23 mouse cellular contexts compared by ENCODE assay signal in genomic region chr19:47437040-47437439, GRCm38 (mm10). TPM values are rescaled to one million over a fixed set of nuclear protein-coding genes. Genes with fewer than 3 reads are reported as not detected.
DNase-seq lines count a peak whose midpoint lies in the region; ATAC-seq lines count a peak whose summit lies in the region.
"Had no signal": no experiment of that assay in that cellular context is flagged by ENCODE, and none has a peak within 500 bp of the region (broad histone marks: within the 10 kb centered on the region; RNA-seq: fewer than 3 reads in every experiment).

No protein-coding gene starts in this region.

- H3K27ac ChIP-seq in embryonic facial prominence, embryonic 15.5 days (replicated peaks) = peak overlapping the region; percentile 71
- no peak overlapping the region for H3K27ac ChIP-seq in embryonic facial prominence, embryonic 10.5 days (replicated peaks)
- 0 out of 2 replicates have a peak overlapping the region, but pooled peaks have one; percentile 9 for H3K27ac ChIP-seq in kidney, embryonic 15.5 days
- H3K27ac ChIP-seq: heart, adult 2 months; heart, embryonic 10.5 days; hindbrain, embryonic 12.5 days had no signal

- no peak for ATAC-seq in embryonic facial prominence, embryonic 15.5 days (ENCODE audit: insufficient number of reproducible peaks, low FRiP score, low TSS enrichment, low read depth)
- ATAC-seq in kidney, embryonic 15.5 days (replicated peaks; ENCODE audit: low FRiP score) = no peak
- ATAC-seq: activated CD4-positive, CD25-positive, alpha-beta regulatory T cell, adult 4 months; forebrain, embryonic 14.5 days; forebrain, postnatal 0 days; hindbrain, embryonic 16.5 days had no signal

- no peak overlapping the region for H3K9ac ChIP-seq in embryonic facial prominence, embryonic 15.5 days
- H3K9ac ChIP-seq in kidney, embryonic 15.5 days = no peak overlapping the region
- H3K9ac ChIP-seq: forebrain, postnatal 0 days; heart, embryonic 13.5 days; hindbrain, embryonic 12.5 days had no signal

- WGBS in embryonic facial prominence, embryonic 15.5 days = 86% methylated on average over 4 of the region's 4 CpGs
- WGBS in embryonic facial prominence, embryonic 10.5 days = 90% methylated on average over 4 of the region's 4 CpGs
- WGBS in kidney, embryonic 15.5 days = 83% methylated on average over 4 of the region's 4 CpGs

- H3K4me2 ChIP-seq in embryonic facial prominence, embryonic 15.5 days (replicated peaks) = no peak overlapping the region
- no peak overlapping the region for H3K4me2 ChIP-seq in kidney, embryonic 15.5 days
- H3K4me2 ChIP-seq: heart, embryonic 13.5 days; hindbrain, embryonic 12.5 days had no signal

- DNase-seq in embryonic facial prominence, embryonic 10.5 days (ENCODE audit: low spot score) = no peak
- no peak for DNase-seq in kidney, adult 8-10 months
- DNase-seq in thymus, postnatal 0 days (ENCODE audit: low spot score) = peak; percentile 31
- DNase-seq in thymus, postnatal 4 days = no peak
- DNase-seq: adrenal gland, postnatal 25 days; cerebellum, adult 11-12 months; cerebellum, adult 8-10 months; cerebellum, postnatal 10 days; cerebellum, postnatal 36 days; embryo, embryonic 11 days; forebrain, postnatal 0 days; gastrocnemius, postnatal 25 days; heart, adult 2 months; heart, postnatal 14 days; heart, postnatal 4 days had no signal

- H3K4me1 ChIP-seq in embryonic facial prominence, embryonic 15.5 days = peaks cover 45% of the 10 kb centered on the region
- H3K4me1 ChIP-seq in embryonic facial prominence, embryonic 10.5 days = peaks cover 32% of the 10 kb centered on the region
- peaks cover 56% of the 10 kb centered on the region for H3K4me1 ChIP-seq in kidney, embryonic 15.5 days

- 0 out of 2 replicates have a peak, but pooled peaks cover 2% of the 10 kb centered on the region for H3K36me3 ChIP-seq in embryonic facial prominence, embryonic 15.5 days
- H3K36me3 ChIP-seq in embryonic facial prominence, embryonic 10.5 days (replicated peaks) = peaks cover 4% of the 10 kb centered on the region
- H3K36me3 ChIP-seq in kidney, embryonic 15.5 days = no peaks in the 10 kb centered on the region
- H3K36me3 ChIP-seq: hindbrain, embryonic 12.5 days had no signal

- H3K4me3 ChIP-seq in embryonic facial prominence, embryonic 15.5 days (replicated peaks) = no peak overlapping the region
- no peak overlapping the region for H3K4me3 ChIP-seq in embryonic facial prominence, embryonic 10.5 days
- H3K4me3 ChIP-seq in kidney, embryonic 15.5 days (replicated peaks) = no peak overlapping the region
- H3K4me3 ChIP-seq: heart, adult 2 months; heart, embryonic 10.5 days; heart, embryonic 13.5 days; hindbrain, embryonic 12.5 days had no signal

- no peaks in the 10 kb centered on the region for H3K27me3 ChIP-seq in embryonic facial prominence, embryonic 15.5 days
- no peaks in the 10 kb centered on the region for H3K27me3 ChIP-seq in embryonic facial prominence, embryonic 10.5 days (replicated peaks; ENCODE audit: low read depth, poor library complexity, severe bottlenecking)
- H3K27me3 ChIP-seq in kidney, embryonic 15.5 days = no peaks in the 10 kb centered on the region
- H3K27me3 ChIP-seq: heart, embryonic 13.5 days; hindbrain, embryonic 12.5 days had no signal

- H3K9me3 ChIP-seq in embryonic facial prominence, embryonic 15.5 days (replicated peaks) = no peaks in the 10 kb centered on the region
- no peaks in the 10 kb centered on the region for H3K9me3 ChIP-seq in embryonic facial prominence, embryonic 10.5 days
- no peaks in the 10 kb centered on the region for H3K9me3 ChIP-seq in kidney, embryonic 15.5 days (replicated peaks)
- H3K9me3 ChIP-seq: heart, embryonic 10.5 days; heart, embryonic 13.5 days; hindbrain, embryonic 12.5 days had no signal

RNA-seq across cellular contexts. Expression of gene Sh3pxd2a, which starts 27.2 kb away (rescaled TPM):
- 15.8 and 16.0 TPM in 2 replicates for polyA plus RNA-seq in embryonic facial prominence, embryonic 15.5 days (2015; fragmentation: Nextera tagmentation; extraction: Ambion mirVana)
- polyA plus RNA-seq in embryonic facial prominence, embryonic 10.5 days (2016; fragmentation: Nextera tagmentation; extraction: Ambion mirVana) = 2.6 and 2.9 TPM in 2 replicates
- polyA plus RNA-seq in kidney, embryonic 15.5 days (2015; fragmentation: Nextera tagmentation; extraction: Ambion mirVana) = 5.5 and 6.4 TPM in 2 replicates
- polyA plus RNA-seq in thymus, postnatal 0 days (2015; fragmentation: Nextera tagmentation; extraction: Ambion mirVana) = 2.0 and 2.6 TPM in 2 replicates
